ENCODE assay signal across 23 mouse cellular contexts in the genomic region with DNA sequence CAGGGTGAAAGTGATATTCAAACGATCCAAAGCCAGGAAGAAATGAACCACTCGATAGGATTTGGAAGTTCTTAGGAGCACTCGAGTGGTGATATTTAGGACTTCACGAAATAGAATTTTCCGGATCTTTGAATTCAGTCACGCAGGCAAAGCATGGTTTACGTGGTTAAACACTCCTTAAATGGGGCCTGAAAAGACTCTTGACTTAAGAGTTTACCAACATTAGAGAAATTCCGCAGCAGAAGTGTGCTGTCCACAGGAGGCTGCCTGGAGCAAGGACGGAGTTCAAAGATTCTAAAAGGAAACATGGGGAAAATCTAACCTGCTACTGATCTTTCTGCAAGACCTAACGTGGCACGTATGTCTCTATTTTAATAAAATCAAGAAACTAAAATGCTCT.
A peak's percentile ranks its signal among the peaks of the same experiment; 100 is the strongest.
DNase-seq lines count a peak whose midpoint lies in the region; ATAC-seq and TF ChIP-seq lines count a peak whose summit lies in the region.
"Had no signal": no experiment of that assay in that cellular context is flagged by ENCODE, and none has a peak within 500 bp of the region (broad histone marks: within the 10 kb centered on the region; RNA-seq: fewer than 3 reads in every experiment).

No protein-coding gene starts in this region.

- TF ChIP-seq CTCF in lung, postnatal 0 days (IDR thresholded peaks at IDR 0.05): no peak

- H3K9ac ChIP-seq in lung, embryonic 15.5 days: no peak overlapping the region
- H3K9ac ChIP-seq in lung, postnatal 0 days (replicated peaks; ENCODE audit: low read depth): no peak overlapping the region
- H3K9ac ChIP-seq: embryonic facial prominence, embryonic 13.5 days; embryonic facial prominence, embryonic 15.5 days; forebrain, embryonic 12.5 days had no signal

- no peak for ATAC-seq in lung, embryonic 15.5 days (ENCODE audit: borderline replicate concordance, extremely low read depth, low FRiP score, low TSS enrichment)
- peak; percentile 68; the same call in 1 of the 2 replicates for ATAC-seq in lung, postnatal 0 days
- ATAC-seq: forebrain, embryonic 14.5 days had no signal

- H3K36me3 ChIP-seq in lung, embryonic 15.5 days: no peaks in the 10 kb centered on the region
- H3K36me3 ChIP-seq in lung, postnatal 0 days (ENCODE audit: insufficient read depth, low read length): no peaks in the 10 kb centered on the region
- H3K36me3 ChIP-seq: embryonic facial prominence, embryonic 13.5 days; embryonic facial prominence, embryonic 15.5 days; forebrain, embryonic 10.5 days; forebrain, embryonic 12.5 days had no signal

- TF ChIP-seq EP300 in lung, postnatal 0 days (IDR thresholded peaks at IDR 0.05): peak; percentile 31; the same call in 1 of the 2 replicates

- WGBS in lung, embryonic 15.5 days: 67% methylated on average over 11 of the region's 11 CpGs
- WGBS in lung, postnatal 0 days: 63% methylated on average over 11 of the region's 11 CpGs

- no peak for DNase-seq in lung, postnatal 14 days
- DNase-seq in lung, postnatal 0 days (ENCODE audit: low spot score): peak; percentile 51
- no peak for DNase-seq in lung, postnatal 10 days
- peak; percentile 20 for DNase-seq in lung, postnatal 25 days (ENCODE audit: low spot score)
- DNase-seq in lung, postnatal 36 days: peak; percentile 12
- DNase-seq in thymus, postnatal 14 days: no peak
- DNase-seq: adrenal gland, adult 2 months; adrenal gland, postnatal 10 days; adrenal gland, postnatal 25 days; cerebellum, adult 11 months; cerebellum, adult 18-20 months; cerebellum, adult 8-10 months; cerebellum, adult 9-11 months; cerebellum, postnatal 14 days; cerebellum, postnatal 36 days; embryo, embryonic 11 days had no signal

- no peak overlapping the region for H3K4me3 ChIP-seq in lung, embryonic 15.5 days
- no peak overlapping the region for H3K4me3 ChIP-seq in lung, postnatal 0 days (ENCODE audit: low read depth, low read length)
- H3K4me3 ChIP-seq: embryonic facial prominence, embryonic 13.5 days; embryonic facial prominence, embryonic 15.5 days; erythroblast, embryonic 14.5 days; forebrain, embryonic 10.5 days; forebrain, embryonic 12.5 days had no signal

- peaks cover 3% of the 10 kb centered on the region; the same call in 1 of the 2 replicates for H3K4me1 ChIP-seq in lung, embryonic 15.5 days
- no peaks in the 10 kb centered on the region for H3K4me1 ChIP-seq in lung, postnatal 0 days (ENCODE audit: insufficient read depth, low read depth, low read length)
- H3K4me1 ChIP-seq: forebrain, embryonic 10.5 days; forebrain, embryonic 12.5 days had no signal

- peak overlapping the region; percentile 50 for H3K27ac ChIP-seq in lung, embryonic 15.5 days
- H3K27ac ChIP-seq in lung, postnatal 0 days (ENCODE audit: low read length): no peak overlapping the region
- H3K27ac ChIP-seq: embryonic facial prominence, embryonic 13.5 days; embryonic facial prominence, embryonic 15.5 days; forebrain, embryonic 10.5 days; forebrain, embryonic 12.5 days had no signal

- no peaks in the 10 kb centered on the region for H3K9me3 ChIP-seq in lung, embryonic 15.5 days
- no peaks in the 10 kb centered on the region for H3K9me3 ChIP-seq in lung, postnatal 0 days (ENCODE audit: low read length)
- H3K9me3 ChIP-seq: embryonic facial prominence, embryonic 15.5 days; forebrain, embryonic 12.5 days had no signal

- no peaks in the 10 kb centered on the region for H3K27me3 ChIP-seq in lung, embryonic 15.5 days
- H3K27me3 ChIP-seq in lung, postnatal 0 days (replicated peaks; ENCODE audit: insufficient read depth, low read length): no peaks in the 10 kb centered on the region
- H3K27me3 ChIP-seq: embryonic facial prominence, embryonic 13.5 days; embryonic facial prominence, embryonic 15.5 days; forebrain, embryonic 12.5 days had no signal

- no peak overlapping the region for H3K4me2 ChIP-seq in lung, embryonic 15.5 days
- H3K4me2 ChIP-seq in lung, postnatal 0 days (replicated peaks; ENCODE audit: low read depth, low read length): 0 out of 2 replicates have a peak overlapping the region, but pooled peaks have one; percentile 25
- H3K4me2 ChIP-seq: embryonic facial prominence, embryonic 13.5 days; embryonic facial prominence, embryonic 15.5 days; forebrain, embryonic 12.5 days had no signal

Comparison
In these comparisons a context has a peak if more than half of its experiments do, and no peak if none do; other contexts are left out.
1. DNase-seq: peak in lung, postnatal 0 days (single experiment), lung, postnatal 25 days (single experiment) and lung, postnatal 36 days (single experiment); none in lung, postnatal 14 days (single experiment), lung, postnatal 10 days (single experiment) and thymus, postnatal 14 days (single experiment).